Mouse (Mus musculus) cerebellum, postnatal 4 days (tissue): ENCODE data around the gene Acsl5.

Experiments used
- DNase-seq, 2 experiments: peaks; one replicate each; pipeline ENCODE4 v3.0.0; 2022; ENCODE audit warnings: low spot score in 2 of 2, mixed read lengths in 1 of 2

Acsl5 gene

GRCm38 (mm10) chr19:55251383-55252124, at the start of gene Acsl5:
Gene Acsl5 (plus strand): TSS chr19:55251938.
- no peak for DNase-seq

- peak in 1 of 2 experiments; percentile 65 for DNase-seq
Measured at GRCm38 (mm10) chr19:55206482-55207138, 45.1 kb upstream of the Acsl5 start.

GRCm38 (mm10) chr19:55207205-55207604, 44.5 kb upstream of the Acsl5 start:
- DNase-seq: no peak

DNA sequence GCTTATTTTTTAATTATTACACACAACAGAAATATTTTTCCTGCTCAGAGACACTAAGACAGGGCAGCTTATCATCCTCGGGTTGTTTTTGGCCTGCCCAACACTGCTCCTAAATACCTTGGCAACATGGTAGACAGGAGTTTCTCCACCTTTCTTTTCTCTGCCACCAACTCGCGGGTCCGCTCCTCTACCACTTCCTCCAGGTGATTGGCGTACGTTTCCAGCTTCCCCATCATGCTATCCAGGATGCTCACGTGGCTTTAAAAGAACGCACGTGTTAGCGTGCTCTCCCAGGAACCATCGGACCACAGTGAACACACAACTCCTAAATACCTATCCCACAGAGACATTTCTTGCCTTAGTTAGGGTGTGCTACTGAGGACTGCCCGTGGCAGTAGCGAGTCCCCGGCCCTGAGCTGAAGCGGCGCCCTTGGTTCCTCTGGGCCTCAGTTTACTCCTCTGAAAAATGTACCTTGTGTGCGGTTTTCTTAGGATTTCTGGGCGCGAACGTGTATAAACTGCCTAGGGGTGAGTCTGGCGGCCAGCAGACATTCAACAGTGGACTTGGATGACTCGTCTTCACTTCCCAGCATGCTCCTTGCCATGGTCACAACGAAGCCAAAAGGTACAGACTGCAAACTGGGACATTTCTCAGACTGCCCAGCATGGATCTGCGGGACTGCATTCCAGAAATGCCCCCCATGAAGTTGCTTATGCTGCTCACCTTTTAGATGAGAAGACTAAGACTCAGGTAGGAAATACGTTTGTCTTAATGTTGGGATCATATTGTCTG, 43.8 kb upstream of the Acsl5 start:
- no peak for DNase-seq

- DNase-seq: no peak
Measured at GRCm38 (mm10) chr19:55208654-55209053, 43.1 kb upstream of the Acsl5 start.

GRCm38 (mm10) chr19:55209084-55209483, 42.7 kb upstream of the Acsl5 start:
- DNase-seq: no peak

GRCm38 (mm10) chr19:55211698-55212097, 40.0 kb upstream of the Acsl5 start:
- DNase-seq: no peak

GRCm38 (mm10) chr19:55213617-55214340, 38.0 kb upstream of the Acsl5 start:
- no peak for DNase-seq

- DNase-seq: no peak
Measured at GRCm38 (mm10) chr19:55216876-55217275, 34.9 kb upstream of the Acsl5 start.

DNA sequence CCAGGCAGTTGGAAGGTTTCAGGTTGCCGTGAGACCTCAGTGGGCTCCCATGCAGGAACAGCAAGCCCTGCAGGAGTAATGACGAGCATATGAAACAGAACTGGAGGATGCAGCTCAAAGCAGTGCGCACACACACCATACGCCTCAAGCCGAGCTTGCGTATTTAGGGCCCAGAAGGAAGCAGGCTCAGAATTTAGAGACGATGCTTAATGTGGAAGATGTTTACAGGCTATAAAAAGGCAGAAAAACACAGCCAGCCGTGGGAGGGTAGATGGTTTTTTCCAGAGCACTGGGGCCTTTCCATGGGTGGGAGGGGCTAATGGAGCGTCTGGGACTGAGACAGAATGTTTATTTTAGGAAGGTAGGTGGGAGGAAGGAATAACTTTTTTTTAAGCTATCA, 34.4 kb upstream of the Acsl5 start:
- DNase-seq: no peak

DNA sequence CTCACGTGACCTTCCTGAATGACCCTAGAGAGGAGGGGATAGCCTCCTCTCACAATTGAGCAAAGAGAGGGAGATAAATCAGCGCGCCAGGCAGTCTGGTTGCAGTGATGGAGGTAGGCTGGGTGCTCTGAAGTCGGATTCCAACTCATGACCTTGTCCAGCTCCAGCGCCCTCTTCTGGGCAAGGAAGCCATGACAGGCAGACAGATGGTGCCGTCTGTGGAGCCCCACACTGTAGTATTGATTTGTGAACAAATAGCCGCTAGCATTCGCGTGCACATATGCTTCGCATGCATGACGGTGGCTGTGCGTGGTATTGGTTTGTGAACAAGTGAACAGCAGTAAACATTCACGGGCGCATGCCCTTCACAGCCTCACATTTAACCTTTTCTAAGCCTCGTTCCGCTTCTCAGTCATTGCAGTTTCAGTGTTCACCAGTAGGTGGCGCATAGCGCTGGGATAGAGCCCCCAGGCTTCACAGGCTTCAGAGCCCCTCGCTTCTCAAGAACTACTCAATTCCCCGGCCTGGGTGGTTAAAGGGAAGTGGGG, 33.5 kb upstream of the Acsl5 start:
- peak; percentile 82 to 91 for DNase-seq

DNA sequence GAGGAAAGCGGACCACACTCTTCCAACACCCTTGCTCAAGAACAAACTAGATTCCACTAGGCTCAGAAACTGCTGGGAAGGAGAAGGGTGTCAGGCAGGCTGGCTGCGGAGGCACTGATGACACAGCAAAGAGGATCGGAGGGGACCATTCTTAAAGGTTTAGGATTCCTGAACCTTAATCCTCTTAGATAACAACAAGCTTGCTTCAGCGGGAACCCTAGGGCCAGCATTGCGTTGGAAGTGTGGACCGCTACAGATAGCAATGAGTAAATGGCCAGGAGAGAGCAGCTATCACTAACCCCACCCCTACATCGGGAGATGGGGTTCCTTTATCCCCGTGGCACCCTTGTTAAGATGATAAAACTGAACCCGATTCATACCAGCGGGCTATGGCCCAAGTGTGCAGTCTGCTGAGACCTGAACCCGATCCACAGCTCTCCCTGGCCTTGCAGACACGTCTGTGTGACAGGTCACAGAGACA, 33.0 kb upstream of the Acsl5 start:
- no peak for DNase-seq

DNA sequence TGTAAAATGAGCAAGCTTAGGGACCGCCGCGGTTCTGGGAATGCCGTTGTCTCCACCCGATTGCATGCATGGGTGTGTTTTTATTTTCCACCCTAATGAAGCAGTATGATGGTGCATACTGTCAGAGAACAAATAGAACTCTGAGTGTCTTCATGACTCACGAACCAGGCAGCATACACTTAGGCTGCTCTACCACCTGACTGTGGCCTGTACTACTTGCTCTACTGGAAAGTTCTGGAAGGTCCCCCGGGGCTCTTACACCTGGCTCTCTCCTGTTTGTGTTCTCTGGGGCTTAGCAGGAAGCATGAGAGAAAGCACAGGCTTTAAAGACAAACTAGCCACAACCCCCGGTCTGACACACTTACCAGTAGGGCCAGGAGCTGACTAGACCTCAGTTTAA, 32.4 kb upstream of the Acsl5 start:
- no peak for DNase-seq

DNA sequence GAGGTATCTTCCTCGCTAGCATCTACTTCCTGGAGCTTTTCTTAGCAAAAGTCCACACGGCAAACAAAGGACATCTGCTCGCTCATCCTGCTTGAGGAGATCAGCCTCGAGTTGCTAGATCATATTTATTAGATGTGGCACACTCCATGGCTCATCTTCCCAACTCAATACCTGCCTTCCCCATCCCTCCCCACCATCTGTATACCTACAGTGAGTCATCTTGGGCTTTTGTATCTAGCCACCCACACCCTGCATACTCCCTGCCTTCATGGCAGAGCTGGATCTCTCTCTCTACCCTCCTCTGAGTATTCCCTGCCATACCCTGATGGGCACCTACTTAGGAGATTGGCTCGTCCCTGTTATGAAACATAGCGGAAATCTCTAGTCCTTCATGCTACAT, 30.5 kb upstream of the Acsl5 start:
- no peak for DNase-seq

DNA sequence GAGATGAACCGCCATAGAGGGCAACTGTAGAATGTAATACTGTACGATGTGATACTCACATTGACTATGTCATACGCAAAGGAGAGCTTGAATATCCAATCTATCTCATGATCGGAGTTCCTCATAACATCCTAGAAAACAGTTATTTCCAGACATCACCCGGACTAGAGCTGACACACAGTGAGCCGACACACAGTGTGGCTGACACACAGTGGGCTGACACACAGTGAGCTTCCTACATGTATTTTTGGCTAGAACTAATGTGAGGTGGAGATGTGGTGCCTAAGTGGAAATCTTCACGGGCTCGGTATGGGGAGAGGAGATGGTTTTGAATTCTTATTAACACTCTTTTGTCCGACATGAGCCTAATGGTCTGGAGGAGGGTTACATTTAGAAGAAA, 29.5 kb upstream of the Acsl5 start:
- no peak for DNase-seq

GRCm38 (mm10) chr19:55226621-55227020, 25.1 kb upstream of the Acsl5 start:
- no peak for DNase-seq

DNA sequence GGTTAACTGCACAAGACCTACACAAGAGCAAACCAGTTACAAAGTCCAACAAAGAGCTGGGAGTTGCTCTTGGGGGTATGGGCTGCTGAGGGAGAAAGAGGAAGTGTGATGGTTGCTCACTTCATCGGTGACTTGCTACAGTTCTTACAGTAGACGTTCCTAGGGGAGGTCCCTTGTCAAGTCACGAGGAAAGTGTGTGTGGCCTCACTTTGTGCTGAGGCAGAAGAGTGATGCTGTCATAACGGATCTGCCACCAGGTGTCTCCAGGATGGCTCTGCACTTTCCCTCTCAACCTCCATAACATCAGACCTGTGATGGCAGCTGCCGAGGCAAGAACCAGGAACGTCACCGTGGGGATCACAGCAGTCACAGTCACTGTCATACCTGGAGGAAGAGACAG, 24.6 kb upstream of the Acsl5 start:
- DNase-seq: no peak

- DNase-seq: no peak
Measured at GRCm38 (mm10) chr19:55231081-55231480, 20.7 kb upstream of the Acsl5 start.

GRCm38 (mm10) chr19:55232136-55232535, 19.6 kb upstream of the Acsl5 start:
- no peak for DNase-seq

- DNase-seq: no peak
Measured at GRCm38 (mm10) chr19:55236026-55236425, 15.7 kb upstream of the Acsl5 start.

- DNase-seq: no peak
Measured at GRCm38 (mm10) chr19:55236564-55236963, 15.2 kb upstream of the Acsl5 start.
